Mouse (Mus musculus): ENCODE data around the gene Pdss2. TPM values are rescaled to one million over a fixed set of nuclear protein-coding genes. Genes with fewer than 3 reads are reported as not detected.

Gene Pdss2
- polyA plus RNA-seq, 1 experiment from 2014 or later = 14.8 TPM

DNA sequence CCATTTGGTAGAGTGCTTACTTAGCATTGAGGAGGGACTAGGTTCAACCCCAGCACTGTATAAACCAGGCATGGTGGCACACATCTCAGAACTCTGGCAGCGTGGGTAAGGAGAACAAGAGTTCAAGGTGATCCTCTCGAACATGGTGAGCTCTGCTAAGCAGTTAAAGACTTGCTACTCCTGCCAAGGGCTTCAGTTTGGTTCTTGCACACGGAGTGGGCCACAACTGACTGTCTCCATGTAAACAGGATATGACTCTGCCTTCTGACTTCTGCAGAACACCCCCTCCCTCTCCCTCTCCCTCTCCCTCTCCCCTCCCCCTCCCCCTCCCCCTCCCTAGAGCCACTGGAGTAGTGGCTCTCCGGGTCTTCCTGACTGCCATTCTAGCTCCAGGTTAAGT lies 109.4 kb downstream of the Pdss2 start:
- H3K4me1 ChIP-seq = peaks cover 20% of the 10 kb centered on the region
- 57% methylated on average over 3 of the region's 4 CpGs for WGBS
- H3K36me3 ChIP-seq = no peaks in the 10 kb centered on the region
- H3K4me3 ChIP-seq = no peak overlapping the region
- H3K27ac ChIP-seq = no peak overlapping the region
- DNase-seq (ENCODE audit: low spot score) = no peak
- H3K9me3 ChIP-seq (replicated peaks) = no peaks in the 10 kb centered on the region
- H3K27me3 ChIP-seq (ENCODE audit: low read depth, poor library complexity, severe bottlenecking) = no peaks in the 10 kb centered on the region

- Histone ChIP-seq H3K9me3 (replicated peaks) (no peaks in the 10 kb centered on the region), H3K4me1 (peaks cover 25% of the 10 kb centered on the region), H3K4me3 (no peak overlapping the region), H3K36me3 (no peaks in the 10 kb centered on the region), H3K27me3 (ENCODE audit: low read depth, poor library complexity, severe bottlenecking) (no peaks in the 10 kb centered on the region), H3K27ac (no peak overlapping the region)
- no peak for DNase-seq (ENCODE audit: low spot score)
- 26% methylated on average over 15 of the region's 15 CpGs for WGBS
These were observed 110.8 kb downstream of the Pdss2 start for GRCm38 (mm10) chr10:43331931-43332701.

DNA sequence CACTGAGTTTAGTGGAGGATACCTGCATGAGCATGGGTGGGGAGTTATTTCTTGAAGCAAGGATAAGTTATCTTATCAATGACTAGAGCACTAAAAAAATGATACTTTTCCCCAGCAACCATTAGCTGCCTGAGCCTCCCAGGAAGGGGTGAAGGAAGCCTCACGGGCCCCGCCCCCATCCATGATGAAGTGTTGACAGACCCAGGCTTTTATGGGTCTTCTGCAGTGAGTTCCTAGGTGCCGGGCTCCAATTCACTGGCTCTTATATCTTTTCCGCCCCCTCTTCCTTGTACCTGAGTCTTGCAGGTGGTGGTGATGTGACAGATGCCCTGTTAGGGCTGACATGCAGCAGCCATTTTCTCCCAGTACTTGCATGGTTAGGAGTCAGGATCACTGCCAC lies 114.6 kb downstream of the Pdss2 start:
- Histone ChIP-seq H3K9me3 (replicated peaks) (no peaks in the 10 kb centered on the region), H3K36me3 (no peaks in the 10 kb centered on the region), H3K27me3 (ENCODE audit: low read depth, poor library complexity, severe bottlenecking) (no peaks in the 10 kb centered on the region), H3K27ac (no peak overlapping the region), H3K4me3 (no peak overlapping the region), H3K4me1 (peaks cover 21% of the 10 kb centered on the region)
- 52% methylated on average over 4 of the region's 4 CpGs for WGBS
- DNase-seq (ENCODE audit: low spot score) = no peak

DNA sequence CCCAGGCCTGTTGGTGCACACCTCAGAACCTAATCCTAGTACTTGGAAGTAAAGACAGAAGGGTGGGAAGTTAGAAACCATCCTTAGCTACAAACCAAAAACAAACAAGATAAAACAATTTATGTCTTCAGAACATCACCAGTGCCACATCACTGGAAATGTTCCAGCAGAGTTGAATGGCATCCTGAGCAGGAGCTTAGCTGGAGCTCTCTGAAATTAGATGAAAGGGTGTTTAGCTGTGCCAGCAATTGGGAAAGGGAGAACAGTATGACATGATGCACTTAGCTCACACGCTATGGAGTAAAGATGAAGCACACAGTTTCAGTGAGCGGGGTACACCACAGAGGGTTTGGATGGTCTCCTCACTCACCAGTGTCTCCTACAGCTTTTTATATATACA lies 115.8 kb downstream of the Pdss2 start:
- DNase-seq (ENCODE audit: low spot score) = no peak

GRCm38 (mm10) chr10:43339811-43340210 lies 118.5 kb downstream of the Pdss2 start:
- Histone ChIP-seq H3K9me3 (replicated peaks) (no peaks in the 10 kb centered on the region), H3K27ac (no peak overlapping the region), H3K36me3 (no peaks in the 10 kb centered on the region), H3K27me3 (ENCODE audit: low read depth, poor library complexity, severe bottlenecking) (no peaks in the 10 kb centered on the region), H3K4me1 (0 out of 2 replicates have a peak, but pooled peaks cover 7% of the 10 kb centered on the region), H3K4me3 (no peak overlapping the region)
- DNase-seq (ENCODE audit: low spot score) = no peak
- WGBS = 87% methylated on average over 10 of the region's 10 CpGs

More for the DNA sequence above, 115.8 kb downstream of the Pdss2 start:
- no peak overlapping the region for H3K27ac ChIP-seq
- H3K36me3 ChIP-seq = no peaks in the 10 kb centered on the region
- no peaks in the 10 kb centered on the region for H3K27me3 ChIP-seq (ENCODE audit: low read depth, poor library complexity, severe bottlenecking)
- H3K4me1 ChIP-seq = peaks cover 14% of the 10 kb centered on the region
- H3K4me3 ChIP-seq = no peak overlapping the region
- 96% methylated on average over 2 of the region's 2 CpGs for WGBS
- H3K9me3 ChIP-seq (replicated peaks) = no peaks in the 10 kb centered on the region

- H3K27ac ChIP-seq = no peak overlapping the region
- no peaks in the 10 kb centered on the region for H3K9me3 ChIP-seq (replicated peaks)
- no peaks in the 10 kb centered on the region for H3K36me3 ChIP-seq
- no peak for DNase-seq (ENCODE audit: low spot score)
- WGBS = 83% methylated on average over 2 of the region's 2 CpGs
- no peaks in the 10 kb centered on the region for H3K27me3 ChIP-seq (ENCODE audit: low read depth, poor library complexity, severe bottlenecking)
- H3K4me1 ChIP-seq = no peaks in the 10 kb centered on the region
- no peak overlapping the region for H3K4me3 ChIP-seq
These were observed 128.4 kb downstream of the Pdss2 start for GRCm38 (mm10) chr10:43349718-43350117.

DNA sequence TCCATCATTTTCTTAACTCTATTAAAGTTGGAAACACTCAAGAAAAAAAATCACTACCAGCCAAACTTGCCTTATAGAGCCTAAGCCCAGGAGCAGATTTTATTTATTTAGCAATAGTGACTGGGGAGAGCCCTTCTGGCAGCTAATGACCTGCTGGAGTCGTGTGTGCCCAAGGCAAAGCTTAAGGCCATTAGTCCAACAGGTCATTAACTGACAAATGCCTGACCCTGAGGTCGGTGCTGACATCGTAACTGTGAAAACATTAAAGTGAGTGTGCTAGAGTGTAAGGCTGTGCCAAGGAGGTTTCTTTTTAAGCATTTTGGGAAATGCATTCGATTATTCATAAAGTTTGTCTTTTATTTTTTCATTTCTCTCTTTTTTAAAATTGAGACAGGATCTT lies 136.6 kb downstream of the Pdss2 start:
- Histone ChIP-seq H3K9me3 (replicated peaks) (no peaks in the 10 kb centered on the region), H3K4me1 (peaks cover 12% of the 10 kb centered on the region; the same call in 1 of the 2 replicates), H3K36me3 (peaks cover 2% of the 10 kb centered on the region; the same call in 1 of the 2 replicates), H3K27me3 (ENCODE audit: low read depth, poor library complexity, severe bottlenecking) (no peaks in the 10 kb centered on the region), H3K4me3 (no peak overlapping the region), H3K27ac (0 out of 2 replicates have a peak overlapping the region, but pooled peaks have one; percentile 59)
- 27% methylated on average over 4 of the region's 4 CpGs for WGBS
- no peak for DNase-seq (ENCODE audit: low spot score)

DNA sequence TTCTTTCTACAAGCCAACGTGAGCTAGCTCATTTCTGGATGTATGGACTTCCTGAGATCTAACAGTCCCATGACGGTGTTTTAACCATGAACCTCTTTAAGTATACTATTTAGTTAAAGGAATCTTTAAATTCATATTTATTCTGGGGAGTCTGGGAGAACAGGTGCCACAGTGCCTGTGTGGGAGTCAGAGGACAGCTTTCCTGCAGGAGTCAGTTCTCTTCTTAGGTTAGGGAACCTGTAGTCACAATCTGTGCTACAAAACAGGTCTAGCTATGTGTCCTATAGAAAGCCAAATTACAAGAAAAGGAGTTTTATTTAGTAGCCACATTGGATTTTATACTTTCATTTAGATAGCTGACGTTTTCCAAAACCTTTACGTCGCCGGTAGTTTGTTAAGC lies 141.7 kb downstream of the Pdss2 start:
- WGBS = 97% methylated on average over 6 of the region's 6 CpGs
- Histone ChIP-seq H3K4me1 (peaks cover 14% of the 10 kb centered on the region; the same call in 1 of the 2 replicates), H3K36me3 (peaks cover 4% of the 10 kb centered on the region; the same call in 1 of the 2 replicates), H3K4me3 (no peak overlapping the region), H3K27ac (no peak overlapping the region), H3K27me3 (ENCODE audit: low read depth, poor library complexity, severe bottlenecking) (no peaks in the 10 kb centered on the region), H3K9me3 (replicated peaks) (no peaks in the 10 kb centered on the region)
- no peak for DNase-seq (ENCODE audit: low spot score)

- no peak for DNase-seq (ENCODE audit: low spot score)
- H3K27ac ChIP-seq = no peak overlapping the region
- H3K9me3 ChIP-seq (replicated peaks) = no peaks in the 10 kb centered on the region
- H3K4me1 ChIP-seq = peaks cover 14% of the 10 kb centered on the region; the same call in 1 of the 2 replicates
- 84% methylated on average over 5 of the region's 5 CpGs for WGBS
- no peak overlapping the region for H3K4me3 ChIP-seq
- no peaks in the 10 kb centered on the region for H3K27me3 ChIP-seq (ENCODE audit: low read depth, poor library complexity, severe bottlenecking)
- peaks cover 4% of the 10 kb centered on the region; the same call in 1 of the 2 replicates for H3K36me3 ChIP-seq
These were observed 142.2 kb downstream of the Pdss2 start for GRCm38 (mm10) chr10:43363431-43363851.

DNA sequence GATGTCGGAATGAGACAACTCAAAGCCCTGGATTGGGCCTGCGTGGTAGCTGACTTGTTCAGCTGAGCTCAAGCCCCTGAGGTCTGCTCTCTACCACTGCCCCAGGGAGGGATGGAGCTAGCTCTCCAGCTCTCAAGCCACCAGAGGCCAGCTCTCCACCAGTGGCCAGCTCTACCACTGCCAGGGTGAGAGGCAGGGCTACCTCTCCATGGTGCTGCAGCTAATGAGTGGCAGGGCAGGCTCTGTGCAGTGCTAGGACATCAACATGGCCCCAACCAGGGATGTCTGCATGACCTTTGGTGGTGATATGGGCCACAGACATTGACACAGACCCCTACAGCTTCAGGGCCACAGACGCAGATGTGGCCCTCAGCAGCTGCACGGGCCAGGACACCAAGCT lies 144.6 kb downstream of the Pdss2 start:
- 95% methylated on average over 4 of the region's 4 CpGs for whole genome bisulfite sequencing
- H3K4me3 ChIP-seq = no peak overlapping the region
- no peaks in the 10 kb centered on the region for H3K9me3 ChIP-seq (replicated peaks)
- H3K36me3 ChIP-seq = peaks cover 4% of the 10 kb centered on the region; the same call in 1 of the 2 replicates
- DNase-seq (ENCODE audit: low spot score) = no peak
- H3K4me1 ChIP-seq = peaks cover 14% of the 10 kb centered on the region; the same call in 1 of the 2 replicates
- peak overlapping the region; percentile 1; the same call in 1 of the 2 replicates for H3K27ac ChIP-seq
- no peaks in the 10 kb centered on the region for H3K27me3 ChIP-seq (ENCODE audit: low read depth, poor library complexity, severe bottlenecking)

GRCm38 (mm10) chr10:43368611-43369010 lies 147.3 kb downstream of the Pdss2 start:
- 0 out of 2 replicates have a peak, but pooled peaks cover under 1% of the 10 kb centered on the region for H3K36me3 ChIP-seq
- WGBS = 94% methylated on average over 5 of the region's 5 CpGs
- no peak for DNase-seq (ENCODE audit: low spot score)
- no peaks in the 10 kb centered on the region for H3K27me3 ChIP-seq (ENCODE audit: low read depth, poor library complexity, severe bottlenecking)
- H3K27ac ChIP-seq = no peak overlapping the region
- peaks cover 23% of the 10 kb centered on the region; the same call in 1 of the 2 replicates for H3K4me1 ChIP-seq
- no peaks in the 10 kb centered on the region for H3K9me3 ChIP-seq (replicated peaks)
- no peak overlapping the region for H3K4me3 ChIP-seq

- Histone ChIP-seq H3K9me3 (replicated peaks) (no peaks in the 10 kb centered on the region), H3K4me3 (no peak overlapping the region), H3K36me3 (no peaks in the 10 kb centered on the region), H3K27me3 (ENCODE audit: low read depth, poor library complexity, severe bottlenecking) (no peaks in the 10 kb centered on the region), H3K27ac (no peak overlapping the region), H3K4me1 (peaks cover 13% of the 10 kb centered on the region; the same call in 1 of the 2 replicates)
- 81% methylated on average over 7 of the region's 7 CpGs for WGBS
- no peak for DNase-seq (ENCODE audit: low spot score)
These were observed 151.0 kb downstream of the Pdss2 start for GRCm38 (mm10) chr10:43372315-43372714.

GRCm38 (mm10) chr10:43373035-43373434 lies 151.7 kb downstream of the Pdss2 start:
- Histone ChIP-seq H3K9me3 (replicated peaks) (no peaks in the 10 kb centered on the region), H3K36me3 (no peaks in the 10 kb centered on the region), H3K27ac (no peak overlapping the region), H3K27me3 (ENCODE audit: low read depth, poor library complexity, severe bottlenecking) (no peaks in the 10 kb centered on the region), H3K4me1 (peaks cover 13% of the 10 kb centered on the region; the same call in 1 of the 2 replicates), H3K4me3 (no peak overlapping the region)
- WGBS = 88% methylated on average over 9 of the region's 9 CpGs
- no peak for DNase-seq (ENCODE audit: low spot score)
